Mouse (Mus musculus) lung, postnatal 0 days (tissue): ENCODE measurements around the gene Syngr1. TPM values are rescaled to one million over a fixed set of nuclear protein-coding genes. Genes with fewer than 3 reads are reported as not detected.

Experiments
- ATAC-seq: fragments of 200-750 bp; cut with Nextera tagmentation; 2 replicates; pipeline ENCODE4 v1.8.0; 2017; ENCODE audit warnings: moderate library complexity
- DNase-seq: peaks from one replicate; pipeline ENCODE4 v3.0.0-alpha.2; 2016; ENCODE audit warnings: low spot score
- H3K27ac ChIP-seq: fragments of 300-500 bp; sonication (generic); 2 replicates; pipeline ENCODE4 v1.5.1; 2014; ENCODE audit warnings: antibody characterized with exemption, mild to moderate bottlenecking, low read length, mixed read lengths
- H3K27me3 ChIP-seq: fragments of 300-500 bp; sonication (generic); replicated peaks from 2 replicates; pipeline ENCODE4 v1.6.1; 2014; ENCODE audit warnings: low read length, mixed read lengths; ENCODE audit not compliant: insufficient read depth
- H3K36me3 ChIP-seq: fragments of 300-500 bp; sonication (generic); 2 replicates; pipeline ENCODE4 v1.6.1; 2014; ENCODE audit warnings: low read length, mixed read lengths; ENCODE audit not compliant: insufficient read depth
- H3K4me1 ChIP-seq: fragments of 300-500 bp; sonication (generic); 2 replicates; pipeline ENCODE4 v1.6.1; 2014; ENCODE audit warnings: antibody characterized with exemption, low read depth, low read length, mixed read lengths; ENCODE audit not compliant: insufficient read depth
- H3K4me2 ChIP-seq: fragments of 300-500 bp; sonication (generic); replicated peaks from 2 replicates; pipeline ENCODE4 v1.6.1; 2014; ENCODE audit warnings: low read depth, mild to moderate bottlenecking, low read length, moderate library complexity, mixed read lengths
- H3K4me3 ChIP-seq: fragments of 300-500 bp; sonication (generic); 2 replicates; pipeline ENCODE4 v1.5.1; 2014; ENCODE audit warnings: low read depth, low read length
- H3K9ac ChIP-seq: fragments of 300-500 bp; sonication (generic); replicated peaks from 2 replicates; pipeline ENCODE4 v1.6.1; 2014; ENCODE audit warnings: low read depth, mild to moderate bottlenecking
- H3K9me3 ChIP-seq: fragments of 300-500 bp; sonication (generic); 2 replicates; pipeline ENCODE4 v1.6.1; 2016; ENCODE audit warnings: low read length, mixed read lengths
- CTCF ChIP-seq: IDR thresholded peaks from 2 replicates; pipeline ENCODE4 v1.5.1; 2016; ENCODE audit warnings: antibody characterized with exemption, mild to moderate bottlenecking
- EP300 ChIP-seq: IDR thresholded peaks from 2 replicates; pipeline ENCODE4 v1.6.1; 2016; ENCODE audit warnings: antibody characterized with exemption, mild to moderate bottlenecking, control low read depth
- WGBS: fragments of 180-500 bp; shearing (Covaris S2); extraction: QIAGEN DNeasy Blood & Tissue Kit; methylation state at CpG from one replicate; pipeline ENCODE4 v1.1.7; 2014; 5-methylcytosine and 5-hydroxymethylcytosine counted together
- polyA plus RNA-seq: library from polyadenylated mRNA; unstranded; fragments of >200 nt; fragmentation: Nextera tagmentation; extraction: Ambion mirVana; gene quantifications from 2 replicates; pipeline ENCODE4 v1.2.1, GENCODE M21; 2015

Syngr1 gene
- polyA plus RNA-seq, 1 experiment from 2014 or later = 34.4 TPM

DNA sequence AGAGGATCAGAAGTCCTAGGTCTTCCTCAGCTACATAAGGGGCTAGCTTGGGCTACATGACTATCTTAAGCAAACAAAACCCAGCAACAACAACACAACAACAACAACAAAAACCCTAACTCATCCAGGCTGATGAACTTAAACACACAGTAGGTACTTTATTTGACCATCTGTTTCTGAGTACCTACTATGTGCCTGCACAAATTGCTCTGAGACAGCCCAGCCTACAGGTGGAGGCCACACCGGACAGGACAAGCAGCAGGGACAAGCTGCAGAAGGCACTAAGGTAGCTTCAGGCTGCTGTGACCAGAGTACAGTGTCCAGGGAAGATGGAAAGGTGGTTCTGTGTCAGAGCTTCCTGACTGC is 17.9 kb upstream of the Syngr1 start:
- H3K36me3 ChIP-seq = peaks cover 8% of the 10 kb centered on the region
- H3K4me2 ChIP-seq = no peak overlapping the region
- ATAC-seq = no peak
- DNase-seq = no peak
- no peak overlapping the region for H3K9ac ChIP-seq
- TF ChIP-seq EP300 (no peak), CTCF (no peak)
- H3K27ac ChIP-seq = no peak overlapping the region
- no peaks in the 10 kb centered on the region for H3K9me3 ChIP-seq
- no peaks in the 10 kb centered on the region for H3K27me3 ChIP-seq
- H3K4me1 ChIP-seq = no peaks in the 10 kb centered on the region
- 96% methylated on average over 1 of the region's 1 CpGs for WGBS
- H3K4me3 ChIP-seq = no peak overlapping the region

GRCm38 (mm10) chr15:80074663-80075373 is 16.3 kb upstream of the Syngr1 start:
- no peaks in the 10 kb centered on the region for H3K9me3 ChIP-seq
- TF ChIP-seq EP300 (no peak), CTCF (no peak)
- no peak overlapping the region for H3K27ac ChIP-seq
- DNase-seq = no peak
- no peak for ATAC-seq
- H3K9ac ChIP-seq = no peak overlapping the region
- H3K36me3 ChIP-seq = peaks cover 19% of the 10 kb centered on the region
- H3K4me1 ChIP-seq = no peaks in the 10 kb centered on the region
- no peak overlapping the region for H3K4me2 ChIP-seq
- H3K4me3 ChIP-seq = no peak overlapping the region
- WGBS = 38% methylated on average over 6 of the region's 6 CpGs
- H3K27me3 ChIP-seq = no peaks in the 10 kb centered on the region

DNA sequence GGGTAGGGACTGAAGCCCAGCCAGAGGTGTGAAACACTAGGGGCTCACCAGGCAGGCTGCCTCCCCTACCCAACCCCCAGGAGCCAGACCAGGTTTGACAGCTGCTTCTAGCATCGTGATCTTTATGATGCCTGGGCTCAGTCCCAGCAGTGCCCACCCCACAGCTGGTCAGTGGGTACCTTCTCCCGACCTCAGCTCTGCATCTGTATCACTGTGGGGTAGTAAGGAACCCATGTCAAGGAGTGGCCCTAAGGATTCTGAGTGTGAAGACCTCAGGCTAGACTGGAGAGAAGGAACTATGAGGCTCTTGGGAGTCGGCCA is 15.8 kb upstream of the Syngr1 start:
- H3K27ac ChIP-seq = no peak overlapping the region
- H3K36me3 ChIP-seq = peaks cover 24% of the 10 kb centered on the region
- no peaks in the 10 kb centered on the region for H3K27me3 ChIP-seq
- no peak for ATAC-seq
- H3K4me1 ChIP-seq = no peaks in the 10 kb centered on the region
- no peak overlapping the region for H3K9ac ChIP-seq
- no peak for DNase-seq
- H3K4me3 ChIP-seq = no peak overlapping the region
- 37% methylated on average over 3 of the region's 3 CpGs for WGBS
- H3K4me2 ChIP-seq = no peak overlapping the region
- TF ChIP-seq EP300 (no peak), CTCF (no peak)
- no peaks in the 10 kb centered on the region for H3K9me3 ChIP-seq

- H3K4me2 ChIP-seq = no peak overlapping the region
- WGBS = 35% methylated on average over 5 of the region's 5 CpGs
- ATAC-seq = no peak
- H3K4me1 ChIP-seq = no peaks in the 10 kb centered on the region
- no peak overlapping the region for H3K27ac ChIP-seq
- no peak overlapping the region for H3K9ac ChIP-seq
- no peaks in the 10 kb centered on the region for H3K27me3 ChIP-seq
- peaks cover 26% of the 10 kb centered on the region for H3K36me3 ChIP-seq
- DNase-seq = no peak
- no peak overlapping the region for H3K4me3 ChIP-seq
- no peak for TF ChIP-seq CTCF
- TF ChIP-seq EP300 = no peak
- H3K9me3 ChIP-seq = no peaks in the 10 kb centered on the region
These were observed 15.3 kb upstream of the Syngr1 start for GRCm38 (mm10) chr15:80075733-80076337.

- ATAC-seq (peak; percentile 48), DNase-seq (peak; percentile 74)
- no peak overlapping the region for H3K4me3 ChIP-seq
- no peaks in the 10 kb centered on the region for H3K9me3 ChIP-seq
- no peak overlapping the region for H3K9ac ChIP-seq
- H3K36me3 ChIP-seq = peaks cover 30% of the 10 kb centered on the region
- TF ChIP-seq EP300 (no peak), CTCF (peak; percentile 94)
- no peak overlapping the region for H3K27ac ChIP-seq
- 9% methylated on average over 2 of the region's 2 CpGs for WGBS
- H3K4me2 ChIP-seq = no peak overlapping the region
- H3K27me3 ChIP-seq = no peaks in the 10 kb centered on the region
- 0 out of 2 replicates have a peak, but pooled peaks cover 4% of the 10 kb centered on the region for H3K4me1 ChIP-seq
These were observed 14.6 kb upstream of the Syngr1 start for GRCm38 (mm10) chr15:80076338-80077136.

DNA sequence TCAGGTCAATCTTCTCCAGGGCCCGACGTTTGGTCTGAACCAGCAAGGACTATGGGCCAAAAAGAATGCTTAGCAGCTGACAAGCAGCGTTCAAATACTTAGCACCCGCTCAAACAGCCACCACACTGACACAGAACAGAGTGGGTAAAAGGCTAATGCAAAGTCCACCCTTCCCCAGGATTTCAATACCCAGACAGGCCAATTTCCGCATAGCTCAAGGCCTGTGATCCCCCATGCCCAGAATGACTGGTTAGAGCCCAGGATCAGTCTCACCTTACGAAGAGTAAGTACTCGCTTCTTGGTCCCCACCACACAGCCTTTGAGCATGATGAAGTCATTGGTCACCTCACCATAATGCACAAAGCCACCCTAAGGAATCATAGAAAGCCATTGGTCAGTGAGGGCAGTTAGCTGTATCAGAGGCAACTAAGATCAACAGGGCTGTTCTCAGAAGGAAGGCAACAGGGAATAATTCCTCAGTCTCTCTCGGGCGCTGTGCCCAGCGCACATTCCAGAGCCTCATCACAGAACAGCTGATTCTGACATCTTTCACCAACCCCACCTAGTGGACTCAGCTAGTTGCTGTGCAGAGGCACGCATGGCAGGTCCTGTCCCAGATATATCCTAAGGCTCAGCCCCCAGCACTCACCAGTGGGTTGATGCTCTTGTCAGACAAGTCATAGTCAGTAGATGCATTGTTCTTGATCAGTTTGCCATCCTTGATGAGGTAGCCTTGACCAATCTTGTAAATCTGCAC is 12.9 kb upstream of the Syngr1 start:
- Histone ChIP-seq H3K36me3 (peaks cover 30% of the 10 kb centered on the region), H3K9me3 (no peaks in the 10 kb centered on the region), H3K4me1 (peaks cover 13% of the 10 kb centered on the region; the same call in 1 of the 2 replicates), H3K27me3 (no peaks in the 10 kb centered on the region), H3K4me3 (no peak overlapping the region), H3K4me2 (no peak overlapping the region), H3K9ac (no peak overlapping the region), H3K27ac (no peak overlapping the region)
- ATAC-seq (no peak), DNase-seq (no peak)
- TF ChIP-seq EP300 (no peak), CTCF (peak; percentile 33; the same call in 1 of the 2 replicates)
- WGBS = 67% methylated on average over 11 of the region's 11 CpGs
